Mouse (Mus musculus) embryonic facial prominence, embryonic 10.5 days (tissue): ENCODE data around the gene Cdc42ep5. TPM values are rescaled to one million over a fixed set of nuclear protein-coding genes. Genes with fewer than 3 reads are reported as not detected.

Source experiments
- DNase-seq: peaks from one replicate; pipeline ENCODE4 v3.0.0-alpha.2; 2017; ENCODE audit warnings: low spot score
- H3K27ac ChIP-seq: fragments of 300-500 bp; sonication (generic); replicated peaks from 2 replicates; pipeline ENCODE4 v1.5.1; 2016; ENCODE audit warnings: mild to moderate bottlenecking
- H3K27me3 ChIP-seq: fragments of 300-500 bp; sonication (generic); replicated peaks from 2 replicates; pipeline ENCODE4 v1.6.1; 2016; ENCODE audit warnings: low read depth, mild to moderate bottlenecking; ENCODE audit not compliant: poor library complexity, severe bottlenecking
- H3K36me3 ChIP-seq: fragments of 300-500 bp; sonication (generic); replicated peaks from 2 replicates; pipeline ENCODE4 v1.6.1; 2016; ENCODE audit warnings: mild to moderate bottlenecking, moderate library complexity
- H3K4me1 ChIP-seq: fragments of 300-500 bp; sonication (generic); 2 replicates; pipeline ENCODE4 v1.6.1; 2016
- H3K4me3 ChIP-seq: fragments of 300-500 bp; sonication (generic); 2 replicates; pipeline ENCODE4 v1.5.1; 2016; ENCODE audit warnings: mild to moderate bottlenecking, moderate library complexity
- H3K9me3 ChIP-seq: fragments of 300-500 bp; sonication (generic); 2 replicates; pipeline ENCODE4 v1.6.1; 2016; ENCODE audit warnings: mild to moderate bottlenecking
- WGBS: fragments of 180-500 bp; shearing (Covaris S2); methylation state at CpG from one replicate; pipeline ENCODE4 v1.1.7; 2016; 5-methylcytosine and 5-hydroxymethylcytosine counted together
- polyA plus RNA-seq: library from polyadenylated mRNA; unstranded; fragments of >200 nt; fragmentation: Nextera tagmentation; extraction: Ambion mirVana; gene quantifications from 2 replicates; pipeline ENCODE4 v1.2.1, GENCODE M21; 2016

The Cdc42ep5 gene
- polyA plus RNA-seq, 1 experiment from 2014 or later, result 34.9 TPM

DNA sequence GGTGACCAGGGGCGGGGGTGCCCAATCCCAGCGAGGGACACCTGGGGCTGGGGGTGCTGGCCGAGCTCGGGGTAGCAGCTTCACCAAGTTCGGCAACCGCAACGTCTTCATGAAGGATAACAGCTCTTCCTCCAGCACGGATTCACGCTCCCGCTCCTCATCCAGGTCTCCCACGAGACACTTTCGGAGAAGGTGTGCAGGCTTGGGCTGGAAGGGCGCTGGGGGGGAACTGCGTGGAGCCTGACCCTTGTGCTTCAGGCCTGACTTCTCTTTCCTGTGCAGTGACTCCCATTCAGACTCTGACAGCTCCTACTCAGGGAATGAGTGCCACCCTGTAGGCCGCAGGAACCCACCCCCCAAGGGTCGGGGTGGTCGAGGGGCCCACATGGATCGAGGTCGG lies 21.2 kb downstream of the Cdc42ep5 start:
- Histone ChIP-seq H3K4me3 (no peak overlapping the region), H3K27ac (no peak overlapping the region), H3K27me3 (no peaks in the 10 kb centered on the region), H3K36me3 (peaks cover 100% of the 10 kb centered on the region), H3K4me1 (peaks cover 8% of the 10 kb centered on the region), H3K9me3 (no peaks in the 10 kb centered on the region)
- DNase-seq, result no peak
- WGBS, result 96% methylated on average over 19 of the region's 19 CpGs

DNA sequence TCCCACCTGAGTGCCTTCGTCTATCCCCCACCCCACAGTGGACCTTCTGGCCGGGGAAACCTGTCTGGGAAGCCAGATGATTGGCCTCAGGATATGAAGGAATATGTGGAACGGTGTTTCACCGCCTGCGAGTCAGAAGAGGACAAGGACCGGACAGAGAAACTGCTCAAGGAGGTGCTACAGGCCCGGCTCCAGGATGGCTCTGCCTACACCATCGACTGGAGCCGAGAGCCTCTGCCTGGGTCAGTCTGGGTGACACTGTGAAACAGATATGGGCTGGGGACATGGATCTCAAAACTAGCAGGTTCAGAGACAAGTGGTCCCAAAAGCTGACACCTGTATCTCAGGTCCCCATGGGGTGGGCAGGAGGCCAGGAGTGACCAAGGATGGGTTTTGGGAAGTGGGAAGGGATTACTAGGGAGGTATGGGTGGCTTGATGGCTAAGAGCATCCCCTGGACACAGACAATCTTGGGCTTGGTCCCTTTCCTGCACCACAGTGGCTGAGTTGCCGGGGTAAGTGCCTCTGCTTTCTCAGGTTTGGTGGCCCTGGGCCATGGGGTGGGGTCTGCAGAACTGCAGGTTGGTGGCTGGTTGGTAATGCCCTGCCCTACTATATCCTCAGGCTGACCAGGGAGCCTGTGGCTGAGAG lies 21.7 kb downstream of the Cdc42ep5 start:
- Histone ChIP-seq H3K27me3 (no peaks in the 10 kb centered on the region), H3K4me3 (no peak overlapping the region), H3K9me3 (no peaks in the 10 kb centered on the region), H3K4me1 (peaks cover 7% of the 10 kb centered on the region), H3K36me3 (peaks cover 97% of the 10 kb centered on the region), H3K27ac (no peak overlapping the region)
- DNase-seq, result no peak
- WGBS, result 96% methylated on average over 10 of the region's 10 CpGs

DNA sequence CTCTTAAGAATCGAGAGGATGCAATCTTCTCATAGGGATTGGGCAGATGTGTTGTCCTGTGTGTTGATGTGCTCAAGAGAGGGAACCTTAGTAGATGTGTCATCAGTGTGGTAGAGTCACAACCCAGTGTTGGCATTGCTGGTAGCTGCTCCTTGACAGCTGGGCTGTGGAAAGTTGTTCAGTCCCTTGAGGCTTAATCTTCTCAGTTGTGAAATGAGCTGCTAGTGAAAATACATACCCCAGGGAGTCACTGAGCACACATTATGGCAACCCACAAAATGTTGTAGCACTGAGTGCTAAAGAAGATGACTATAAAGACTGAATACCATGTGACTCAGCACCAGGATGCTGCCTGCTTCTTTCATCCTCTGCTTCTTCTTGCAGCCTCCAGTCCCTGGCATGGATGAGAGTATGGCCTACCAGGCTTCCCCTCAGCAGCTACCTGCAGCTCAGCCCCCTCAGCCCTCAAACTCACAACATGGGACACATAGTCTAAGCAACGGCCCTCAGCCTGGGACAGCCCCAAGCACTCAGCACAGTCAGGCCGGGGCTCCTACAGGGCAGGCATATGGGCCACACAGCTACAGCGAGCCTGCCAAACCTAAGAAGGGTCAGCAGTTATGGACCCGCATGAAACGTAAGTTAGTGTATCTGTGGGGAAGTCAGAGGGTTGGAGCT lies 22.9 kb downstream of the Cdc42ep5 start:
- Histone ChIP-seq H3K27ac (no peak overlapping the region), H3K36me3 (peaks cover 86% of the 10 kb centered on the region), H3K27me3 (no peaks in the 10 kb centered on the region), H3K9me3 (0 out of 2 replicates have a peak, but pooled peaks cover 3% of the 10 kb centered on the region), H3K4me3 (no peak overlapping the region), H3K4me1 (peaks cover 11% of the 10 kb centered on the region)
- no peak for DNase-seq
- 91% methylated on average over 6 of the region's 6 CpGs for WGBS

DNA sequence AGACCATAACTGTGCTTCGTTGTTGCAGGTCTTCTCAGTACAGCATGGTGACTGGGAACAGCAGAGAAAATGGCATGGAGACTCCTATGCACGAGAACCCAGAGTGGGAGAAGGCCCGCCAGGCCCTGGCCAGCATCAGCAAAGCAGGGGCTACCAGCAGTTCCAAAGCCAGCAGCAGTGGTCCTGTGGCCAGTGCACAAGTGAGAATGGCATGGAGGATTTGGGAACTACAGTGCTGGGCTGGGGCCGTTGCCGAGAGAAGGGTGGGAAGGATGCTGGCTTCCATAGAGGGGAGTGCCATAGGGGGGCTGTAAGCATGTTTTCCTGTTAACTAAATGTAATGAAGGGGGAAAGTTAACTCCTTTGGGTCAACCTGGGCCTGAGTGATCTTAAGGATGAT lies 25.3 kb downstream of the Cdc42ep5 start:
- Histone ChIP-seq H3K4me3 (no peak overlapping the region), H3K27me3 (no peaks in the 10 kb centered on the region), H3K4me1 (peaks cover 11% of the 10 kb centered on the region), H3K9me3 (0 out of 2 replicates have a peak, but pooled peaks cover 3% of the 10 kb centered on the region), H3K27ac (no peak overlapping the region), H3K36me3 (peaks cover 62% of the 10 kb centered on the region)
- WGBS, result 93% methylated on average over 5 of the region's 5 CpGs
- peak; percentile 2 for DNase-seq

DNA sequence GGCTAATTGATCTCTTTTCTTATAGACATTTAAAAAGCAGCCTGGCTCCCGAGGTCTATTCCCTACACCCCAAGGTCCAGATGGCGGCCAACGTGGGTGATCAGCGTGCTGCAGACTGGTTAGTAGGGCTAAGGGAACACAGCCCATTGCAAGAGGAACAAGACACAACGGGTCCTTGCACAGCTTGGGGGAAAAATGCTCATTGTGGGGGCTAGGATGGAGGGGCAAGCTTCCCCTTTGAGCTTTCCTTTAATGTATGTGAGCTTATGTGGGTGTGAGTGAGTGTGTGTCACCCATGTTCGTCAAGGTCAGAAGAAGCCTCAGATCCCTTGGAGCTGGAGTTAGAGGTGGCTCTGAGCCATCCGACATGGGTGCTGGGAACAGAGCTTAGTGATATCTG lies 26.0 kb downstream of the Cdc42ep5 start:
- H3K36me3 ChIP-seq, result peaks cover 55% of the 10 kb centered on the region
- H3K4me3 ChIP-seq, result peak overlapping the region; percentile 86; the same call in 1 of the 2 replicates
- 92% methylated on average over 7 of the region's 7 CpGs for WGBS

DNA sequence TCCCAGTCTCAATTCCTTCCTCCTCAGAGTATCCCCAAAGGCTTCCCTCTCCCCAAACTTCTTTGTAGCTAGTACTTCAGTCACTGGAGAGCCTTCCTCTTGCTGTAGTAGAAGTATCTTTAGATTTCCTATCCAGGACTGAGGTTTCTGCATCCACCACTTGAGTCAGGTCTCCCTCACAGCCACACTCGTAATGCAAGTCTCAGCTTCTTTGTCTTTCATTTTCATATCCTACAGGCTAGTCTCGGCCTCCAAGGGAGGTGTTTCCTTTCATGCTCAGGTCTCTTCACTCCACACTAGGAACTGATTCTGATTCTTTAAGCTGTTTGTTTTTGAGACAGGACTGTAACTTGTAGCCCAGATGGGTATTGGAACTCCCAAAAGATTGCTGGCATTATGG lies 26.5 kb downstream of the Cdc42ep5 start:
- Histone ChIP-seq H3K36me3 (peaks cover 50% of the 10 kb centered on the region), H3K9me3 (0 out of 2 replicates have a peak, but pooled peaks cover 3% of the 10 kb centered on the region), H3K27me3 (no peaks in the 10 kb centered on the region), H3K4me1 (peaks cover 11% of the 10 kb centered on the region), H3K27ac (no peak overlapping the region), H3K4me3 (peak overlapping the region; percentile 86)
- peak; percentile 2 for DNase-seq
- 87% methylated on average over 2 of the region's 2 CpGs for WGBS

More for the DNA sequence above, 26.0 kb downstream of the Cdc42ep5 start:
- H3K4me1 ChIP-seq, result peaks cover 11% of the 10 kb centered on the region
- H3K9me3 ChIP-seq, result 0 out of 2 replicates have a peak, but pooled peaks cover 3% of the 10 kb centered on the region
- H3K27me3 ChIP-seq, result no peaks in the 10 kb centered on the region
- DNase-seq, result peak; percentile 4
- no peak overlapping the region for H3K27ac ChIP-seq

DNA sequence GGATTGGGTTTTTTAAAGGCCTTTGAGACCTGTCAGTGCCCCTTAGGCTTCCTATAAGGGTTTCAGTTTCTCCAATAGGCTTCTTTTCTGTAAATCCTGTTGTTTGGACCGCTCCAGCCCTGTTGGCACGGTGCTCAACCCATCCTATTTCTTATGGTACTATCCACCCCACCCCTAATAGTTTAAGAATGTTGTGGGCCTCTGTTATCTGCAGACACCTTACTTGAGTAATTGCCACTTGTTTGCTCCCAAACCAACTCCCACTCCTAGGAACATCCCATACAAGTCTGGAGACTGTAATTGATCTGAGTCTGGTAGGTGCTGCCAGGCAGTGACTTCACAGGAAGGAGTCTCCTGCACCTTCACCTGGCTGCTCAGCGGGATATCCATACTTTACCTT lies 26.9 kb downstream of the Cdc42ep5 start:
- no peak for DNase-seq
- Histone ChIP-seq H3K27ac (peak overlapping the region; percentile 95), H3K27me3 (no peaks in the 10 kb centered on the region), H3K9me3 (0 out of 2 replicates have a peak, but pooled peaks cover 3% of the 10 kb centered on the region), H3K36me3 (peaks cover 49% of the 10 kb centered on the region), H3K4me3 (peak overlapping the region; percentile 86), H3K4me1 (peaks cover 11% of the 10 kb centered on the region)
- 54% methylated on average over 3 of the region's 3 CpGs for WGBS

DNA sequence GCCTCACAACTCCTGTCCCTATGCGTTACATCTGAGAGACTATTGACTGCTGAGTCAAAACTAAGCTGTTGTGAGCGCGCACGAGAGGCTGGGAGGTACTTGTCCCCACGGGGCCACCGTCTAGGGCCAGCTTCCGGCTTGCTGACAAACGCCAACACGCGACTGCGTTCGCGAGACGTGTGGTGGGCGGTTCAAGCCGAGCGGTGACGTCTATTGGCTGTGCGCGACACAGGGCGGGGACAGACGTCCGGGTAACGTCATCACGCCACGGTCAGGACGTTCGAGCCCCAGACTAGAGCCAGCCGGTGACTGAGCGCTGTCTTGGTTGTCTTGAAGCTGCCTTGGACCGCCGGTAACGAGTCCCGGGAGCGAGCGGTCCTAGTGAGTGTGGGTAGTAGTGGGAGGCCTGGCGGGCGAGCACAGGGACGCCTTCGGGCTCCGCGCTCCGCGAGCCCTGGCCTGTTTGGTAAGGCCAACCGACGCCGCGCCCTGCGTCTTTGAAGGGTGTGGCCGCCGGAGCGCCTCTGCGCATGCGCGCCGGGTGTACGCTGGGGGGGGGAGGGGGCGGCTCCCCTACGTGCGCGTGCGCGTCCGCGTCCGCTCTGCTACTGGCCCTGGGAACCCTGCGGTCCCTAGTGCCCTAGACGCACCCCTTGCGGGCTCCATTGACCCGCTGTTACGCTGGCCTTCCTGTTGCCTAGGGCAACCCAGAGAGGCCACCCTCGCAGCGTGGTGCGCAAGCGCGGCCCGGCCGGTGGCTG lies 27.7 kb downstream of the Cdc42ep5 start, which contains the start of gene Leng8:
TSS of gene Leng8 (plus strand) at position 269 of the 761 bp plus-strand sequence.
- H3K4me3 ChIP-seq, result peak within 1 kb of the TSS; percentile 86
- H3K4me1 ChIP-seq, result peaks cover 11% of the 10 kb centered on the region
- peak within 1 kb of the TSS; percentile 95 for H3K27ac ChIP-seq
- peaks cover 41% of the 10 kb centered on the region for H3K36me3 ChIP-seq
- WGBS, result under 1% methylated on average over 78 of the region's 78 CpGs
- peak; percentile 98 for DNase-seq
- 0 out of 2 replicates have a peak, but pooled peaks cover 3% of the 10 kb centered on the region for H3K9me3 ChIP-seq
- no peaks in the 10 kb centered on the region for H3K27me3 ChIP-seq

DNA sequence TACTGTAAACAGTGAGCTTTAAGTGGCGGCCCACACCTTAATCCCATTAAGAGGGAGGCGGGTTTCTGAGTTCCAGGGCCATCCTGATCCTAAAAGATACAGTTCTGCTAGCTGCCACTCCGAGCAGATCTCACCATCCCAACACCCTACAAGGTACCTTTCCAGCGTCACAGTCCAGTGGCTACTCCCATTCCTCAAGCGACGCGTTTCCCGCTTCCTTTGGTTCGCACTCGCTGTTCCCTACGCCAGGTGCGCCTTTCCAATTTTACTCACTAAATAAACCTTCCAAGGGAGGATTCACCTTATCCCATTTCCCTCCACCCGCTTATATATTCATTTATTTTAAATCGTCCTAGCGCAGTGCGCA lies 28.3 kb downstream of the Cdc42ep5 start:
- peaks cover 35% of the 10 kb centered on the region for H3K36me3 ChIP-seq
- peak overlapping the region; percentile 95 for H3K27ac ChIP-seq

DNA sequence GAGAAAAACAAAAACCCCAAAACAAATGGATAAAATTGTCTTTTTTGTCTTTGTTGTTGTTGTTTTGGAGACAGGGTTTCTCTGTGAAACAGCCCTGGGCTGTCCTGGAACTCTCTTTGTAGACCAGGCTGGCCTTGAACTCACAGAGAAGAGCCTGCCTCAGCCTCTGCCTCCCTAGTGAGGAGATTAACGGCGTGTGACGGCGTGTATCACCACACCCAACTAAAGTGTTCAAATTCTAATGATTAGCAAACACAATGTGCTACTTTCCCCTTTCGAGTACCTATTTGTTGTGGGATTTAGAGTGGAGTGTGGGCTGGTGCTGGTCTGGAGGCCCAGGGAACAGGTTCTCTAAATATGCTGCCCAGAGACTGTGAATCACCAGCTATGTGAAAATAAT lies 29.7 kb downstream of the Cdc42ep5 start:
- DNase-seq, result no peak
- Histone ChIP-seq H3K27ac (no peak overlapping the region), H3K27me3 (no peaks in the 10 kb centered on the region), H3K4me1 (peaks cover 13% of the 10 kb centered on the region), H3K9me3 (0 out of 2 replicates have a peak, but pooled peaks cover 3% of the 10 kb centered on the region), H3K4me3 (no peak overlapping the region), H3K36me3 (peaks cover 21% of the 10 kb centered on the region)
- 90% methylated on average over 5 of the region's 5 CpGs for WGBS

More for the DNA sequence above, 28.3 kb downstream of the Cdc42ep5 start:
- under 1% methylated on average over 16 of the region's 16 CpGs for WGBS
- DNase-seq, result no peak
- H3K4me1 ChIP-seq, result peaks cover 12% of the 10 kb centered on the region
- peak overlapping the region; percentile 86 for H3K4me3 ChIP-seq
- no peaks in the 10 kb centered on the region for H3K27me3 ChIP-seq
- 0 out of 2 replicates have a peak, but pooled peaks cover 3% of the 10 kb centered on the region for H3K9me3 ChIP-seq

DNA sequence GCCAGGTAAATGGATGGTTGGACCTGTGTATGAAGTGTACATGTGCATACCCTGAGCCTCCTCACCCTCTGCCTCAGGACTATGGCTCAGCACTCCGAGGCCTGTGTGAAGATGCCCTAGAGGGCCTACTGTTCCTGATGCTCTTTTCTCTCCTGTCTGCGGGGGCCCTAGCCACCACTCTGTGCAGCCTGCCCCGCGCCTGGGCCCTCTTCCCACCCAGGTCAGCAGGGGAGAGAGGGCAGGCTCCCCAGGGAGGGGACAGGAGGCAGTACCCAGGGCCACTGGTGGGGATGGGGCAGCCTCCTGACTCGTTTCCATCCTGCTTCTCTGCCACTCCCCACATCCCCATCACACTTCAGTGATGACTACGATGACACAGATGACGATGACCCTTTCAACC lies 31.7 kb downstream of the Cdc42ep5 start:
- DNase-seq, result no peak
- peaks cover 3% of the 10 kb centered on the region for H3K36me3 ChIP-seq
- H3K27me3 ChIP-seq, result no peaks in the 10 kb centered on the region
- H3K27ac ChIP-seq, result no peak overlapping the region
- no peak overlapping the region for H3K4me3 ChIP-seq
- H3K9me3 ChIP-seq, result 0 out of 2 replicates have a peak, but pooled peaks cover 3% of the 10 kb centered on the region
- 86% methylated on average over 7 of the region's 7 CpGs for WGBS
- H3K4me1 ChIP-seq, result peaks cover 7% of the 10 kb centered on the region

DNA sequence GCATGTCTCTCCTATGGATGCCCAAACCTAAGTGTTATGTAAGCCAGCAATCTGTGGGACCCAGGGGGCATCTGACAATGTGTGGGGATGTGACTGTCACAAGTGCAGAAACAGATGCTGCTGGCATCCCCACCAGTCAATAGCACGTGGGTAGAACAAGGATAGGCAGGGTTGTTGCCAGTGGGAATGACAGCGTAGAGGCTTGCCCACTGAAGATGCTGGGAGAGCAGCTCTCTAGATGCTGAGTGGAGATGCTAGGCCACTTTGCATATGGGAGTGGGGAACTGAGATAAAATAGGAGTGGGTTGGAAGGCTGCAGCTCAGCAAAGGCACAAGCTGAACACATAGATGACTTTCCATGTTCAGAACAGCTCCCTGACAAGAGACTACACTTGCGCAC lies 32.1 kb downstream of the Cdc42ep5 start:
- Histone ChIP-seq H3K36me3 (peaks cover 3% of the 10 kb centered on the region), H3K4me1 (peaks cover 2% of the 10 kb centered on the region; the same call in 1 of the 2 replicates), H3K27me3 (no peaks in the 10 kb centered on the region), H3K27ac (no peak overlapping the region), H3K9me3 (0 out of 2 replicates have a peak, but pooled peaks cover 3% of the 10 kb centered on the region), H3K4me3 (no peak overlapping the region)
- DNase-seq, result no peak
- 93% methylated on average over 3 of the region's 3 CpGs for WGBS
